Mouse (Mus musculus) neural tube, embryonic 12.5 days (tissue): ENCODE measurements at regions not wholly inside any gene's neighbourhood (a gene's known extent, or its start where the extent isn't known, plus 50 kb on each side); places are given as distances from the start of the nearest gene placed in this dataset.

Experiments used
- ATAC-seq: fragments of 200-750 bp; cut with Nextera tagmentation; 2 replicates; pipeline ENCODE4 v1.8.0; 2017; ENCODE audit warnings: low read depth, mild to moderate bottlenecking, moderate TSS enrichment, moderate library complexity; ENCODE audit not compliant: low FRiP score
- H3K27ac ChIP-seq: fragments of 300-500 bp; sonication (generic); 2 replicates; pipeline ENCODE4 v1.5.1; 2016
- H3K27me3 ChIP-seq: fragments of 300-500 bp; sonication (generic); replicated peaks from 2 replicates; pipeline ENCODE4 v1.6.1; 2016; ENCODE audit warnings: mild to moderate bottlenecking
- H3K36me3 ChIP-seq: fragments of 300-500 bp; sonication (generic); 2 replicates; pipeline ENCODE4 v1.6.1; 2016; ENCODE audit warnings: mild to moderate bottlenecking
- H3K4me1 ChIP-seq: fragments of 300-500 bp; sonication (generic); 2 replicates; pipeline ENCODE4 v1.6.1; 2016
- H3K4me2 ChIP-seq: fragments of 300-500 bp; sonication (generic); replicated peaks from 2 replicates; pipeline ENCODE4 v1.6.1; 2016; ENCODE audit warnings: mild to moderate bottlenecking
- H3K4me3 ChIP-seq: fragments of 300-500 bp; sonication (generic); 2 replicates; pipeline ENCODE4 v1.5.1; 2016
- H3K9ac ChIP-seq: fragments of 300-500 bp; sonication (generic); 2 replicates; pipeline ENCODE4 v1.6.1; 2016; ENCODE audit warnings: mild to moderate bottlenecking
- H3K9me3 ChIP-seq: fragments of 300-500 bp; sonication (generic); 2 replicates; pipeline ENCODE4 v1.6.1; 2016; ENCODE audit warnings: mild to moderate bottlenecking
- WGBS: fragments of 180-500 bp; shearing (Covaris S2); methylation state at CpG from one replicate; pipeline ENCODE4 v1.1.7; 2016; 5-methylcytosine and 5-hydroxymethylcytosine counted together

GRCm38 (mm10) chr17:78108793-78109192 lies 91.3 kb upstream of the Crim1 start:
- Histone ChIP-seq H3K9me3 (no peaks in the 10 kb centered on the region), H3K36me3 (no peaks in the 10 kb centered on the region), H3K27me3 (no peaks in the 10 kb centered on the region), H3K27ac (no peak overlapping the region), H3K4me1 (no peaks in the 10 kb centered on the region), H3K4me3 (no peak overlapping the region), H3K4me2 (no peak overlapping the region), H3K9ac (no peak overlapping the region)
- no peak for ATAC-seq
- 97% methylated on average over 6 of the region's 6 CpGs for WGBS

- ATAC-seq: no peak
Observed at GRCm38 (mm10) chr17:78109364-78110222, 90.5 kb upstream of the Crim1 start.

GRCm38 (mm10) chr17:78132116-78132515 lies 67.9 kb upstream of the Crim1 start:
- Histone ChIP-seq H3K27me3 (no peaks in the 10 kb centered on the region), H3K36me3 (no peaks in the 10 kb centered on the region), H3K9me3 (no peaks in the 10 kb centered on the region), H3K27ac (no peak overlapping the region), H3K4me2 (no peak overlapping the region), H3K4me3 (no peak overlapping the region), H3K9ac (no peak overlapping the region), H3K4me1 (no peaks in the 10 kb centered on the region)
- 78% methylated on average over 1 of the region's 1 CpGs for WGBS
- ATAC-seq: no peak

More at GRCm38 (mm10) chr17:78109364-78110222, 90.5 kb upstream of the Crim1 start:
- H3K4me3 ChIP-seq: no peak overlapping the region
- no peaks in the 10 kb centered on the region for H3K27me3 ChIP-seq
- 86% methylated on average over 7 of the region's 7 CpGs for WGBS
- H3K9me3 ChIP-seq: no peaks in the 10 kb centered on the region
- H3K4me1 ChIP-seq: no peaks in the 10 kb centered on the region
- H3K36me3 ChIP-seq: no peaks in the 10 kb centered on the region
- no peak overlapping the region for H3K27ac ChIP-seq
- H3K4me2 ChIP-seq: no peak overlapping the region
- H3K9ac ChIP-seq: no peak overlapping the region

GRCm38 (mm10) chr17:78137986-78138385 lies 62.1 kb upstream of the Crim1 start:
- no peaks in the 10 kb centered on the region for H3K4me1 ChIP-seq
- H3K36me3 ChIP-seq: no peaks in the 10 kb centered on the region
- H3K4me2 ChIP-seq: no peak overlapping the region
- ATAC-seq: no peak
- no peak overlapping the region for H3K4me3 ChIP-seq
- no peaks in the 10 kb centered on the region for H3K9me3 ChIP-seq
- H3K9ac ChIP-seq: no peak overlapping the region
- WGBS: 74% methylated on average over 1 of the region's 1 CpGs
- no peaks in the 10 kb centered on the region for H3K27me3 ChIP-seq
- H3K27ac ChIP-seq: no peak overlapping the region

- no peaks in the 10 kb centered on the region for H3K9me3 ChIP-seq
- no peaks in the 10 kb centered on the region for H3K36me3 ChIP-seq
- H3K4me3 ChIP-seq: no peak overlapping the region
- WGBS: 93% methylated on average over 7 of the region's 7 CpGs
- H3K4me2 ChIP-seq: no peak overlapping the region
- no peak overlapping the region for H3K9ac ChIP-seq
- H3K4me1 ChIP-seq: no peaks in the 10 kb centered on the region
- H3K27me3 ChIP-seq: no peaks in the 10 kb centered on the region
- ATAC-seq: no peak
- H3K27ac ChIP-seq: no peak overlapping the region
Observed at GRCm38 (mm10) chr17:78140660-78141059, 59.4 kb upstream of the Crim1 start.

- Histone ChIP-seq H3K27me3 (no peaks in the 10 kb centered on the region), H3K36me3 (no peaks in the 10 kb centered on the region), H3K9me3 (no peaks in the 10 kb centered on the region), H3K4me1 (no peaks in the 10 kb centered on the region), H3K9ac (no peak overlapping the region), H3K4me2 (no peak overlapping the region), H3K4me3 (no peak overlapping the region), H3K27ac (no peak overlapping the region)
- ATAC-seq: no peak
- 87% methylated on average over 3 of the region's 3 CpGs for WGBS
Observed at GRCm38 (mm10) chr17:78141136-78141535, 58.9 kb upstream of the Crim1 start.

GRCm38 (mm10) chr17:78142431-78142830 lies 57.6 kb upstream of the Crim1 start:
- H3K4me1 ChIP-seq: no peaks in the 10 kb centered on the region
- H3K4me3 ChIP-seq: no peak overlapping the region
- no peaks in the 10 kb centered on the region for H3K36me3 ChIP-seq
- H3K27ac ChIP-seq: no peak overlapping the region
- no peak overlapping the region for H3K4me2 ChIP-seq
- ATAC-seq: no peak
- 88% methylated on average over 7 of the region's 7 CpGs for WGBS
- no peak overlapping the region for H3K9ac ChIP-seq
- H3K9me3 ChIP-seq: no peaks in the 10 kb centered on the region
- H3K27me3 ChIP-seq: no peaks in the 10 kb centered on the region

GRCm38 (mm10) chr17:78145335-78145734 lies 54.7 kb upstream of the Crim1 start:
- no peak overlapping the region for H3K27ac ChIP-seq
- H3K4me1 ChIP-seq: no peaks in the 10 kb centered on the region
- H3K4me3 ChIP-seq: no peak overlapping the region
- no peak overlapping the region for H3K4me2 ChIP-seq
- no peak for ATAC-seq
- H3K27me3 ChIP-seq: no peaks in the 10 kb centered on the region
- WGBS: 65% methylated on average over 4 of the region's 4 CpGs
- no peaks in the 10 kb centered on the region for H3K9me3 ChIP-seq
- no peaks in the 10 kb centered on the region for H3K36me3 ChIP-seq
- no peak overlapping the region for H3K9ac ChIP-seq
